Mouse (Mus musculus) 3134 (cell line): ENCODE measurements around the gene Notch2.

Source experiments
- DNase-seq: peaks from one replicate; pipeline ENCODE4 v3.0.0-alpha.2; 2011; ENCODE audit warnings: low spot score; ENCODE audit not compliant: insufficient read length; ENCODE audit errors: extremely low read depth

The Notch2 gene

GRCm38 (mm10) chr3:98027371-98027774 is 14.0 kb downstream of the Notch2 start:
- peak; percentile 52 for DNase-seq

GRCm38 (mm10) chr3:98028072-98028471 is 14.7 kb downstream of the Notch2 start:
- DNase-seq: no peak

- no peak for DNase-seq
Measured at GRCm38 (mm10) chr3:98028936-98029335, 15.6 kb downstream of the Notch2 start.

GRCm38 (mm10) chr3:98031104-98031503 is 17.8 kb downstream of the Notch2 start:
- no peak for DNase-seq

GRCm38 (mm10) chr3:98032191-98032590 is 18.9 kb downstream of the Notch2 start:
- DNase-seq: no peak

- DNase-seq: no peak
Measured at GRCm38 (mm10) chr3:98032944-98033343, 19.6 kb downstream of the Notch2 start.

- DNase-seq: no peak
Measured at GRCm38 (mm10) chr3:98034622-98035593, 21.6 kb downstream of the Notch2 start.

- DNase-seq: no peak
Measured at GRCm38 (mm10) chr3:98036161-98036560, 22.8 kb downstream of the Notch2 start.

GRCm38 (mm10) chr3:98037151-98037550 is 23.8 kb downstream of the Notch2 start:
- DNase-seq: no peak

- no peak for DNase-seq
Measured at GRCm38 (mm10) chr3:98038658-98039057, 25.3 kb downstream of the Notch2 start.

- no peak for DNase-seq
Measured at GRCm38 (mm10) chr3:98039223-98039622, 25.9 kb downstream of the Notch2 start.

- DNase-seq: no peak
Measured at GRCm38 (mm10) chr3:98039666-98040456, 26.5 kb downstream of the Notch2 start.

GRCm38 (mm10) chr3:98040836-98041235 is 27.5 kb downstream of the Notch2 start:
- DNase-seq: no peak

- peak; percentile 42 for DNase-seq
Measured at GRCm38 (mm10) chr3:98042301-98042700, 29.0 kb downstream of the Notch2 start.

- peak; percentile 62 for DNase-seq
Measured at GRCm38 (mm10) chr3:98042955-98043456, 29.7 kb downstream of the Notch2 start.

GRCm38 (mm10) chr3:98043669-98044068 is 30.3 kb downstream of the Notch2 start:
- no peak for DNase-seq

GRCm38 (mm10) chr3:98044768-98045368 is 31.5 kb downstream of the Notch2 start:
- DNase-seq: no peak

- DNase-seq: no peak
Measured at GRCm38 (mm10) chr3:98045465-98046148, 32.3 kb downstream of the Notch2 start.

- no peak for DNase-seq
Measured at GRCm38 (mm10) chr3:98046305-98046704, 33.0 kb downstream of the Notch2 start.

GRCm38 (mm10) chr3:98049671-98050070 is 36.3 kb downstream of the Notch2 start:
- DNase-seq: no peak
